Mouse (Mus musculus) limb, embryonic 12.5 days (tissue): ENCODE results near the gene H2al1g. TPM values are rescaled to one million over a fixed set of nuclear protein-coding genes. Genes with fewer than 3 reads are reported as not detected.

Source experiments
- polyA plus RNA-seq: library from polyadenylated mRNA; unstranded; fragments of >200 nt; fragmentation: Nextera tagmentation; extraction: Ambion mirVana; gene quantifications from 2 replicates; pipeline ENCODE4 v1.2.1, GENCODE M21; 2016

Gene H2al1g
- polyA plus RNA-seq, 1 experiment from 2014 or later, result not detected

Other genes starting within 250 kb of the H2al1g start
- not detected in 2 replicates for gene H2al1a, start 19.0 kb upstream of the H2al1g start, polyA plus RNA-seq
- not detected in 2 replicates for gene H2al1b, start 15.8 kb upstream of the H2al1g start, polyA plus RNA-seq
- gene H2al1c, start 12.6 kb upstream of the H2al1g start, polyA plus RNA-seq, result not detected in 2 replicates
- gene H2al1d, start 9.4 kb upstream of the H2al1g start, polyA plus RNA-seq, result not detected in 2 replicates
- gene H2al1e, start 6.3 kb upstream of the H2al1g start, polyA plus RNA-seq, result not detected in 2 replicates
- not detected in 2 replicates for gene H2al1f, start 3.1 kb upstream of the H2al1g start, polyA plus RNA-seq
- gene H2al1h, start 3.2 kb downstream of the H2al1g start, polyA plus RNA-seq, result not detected in 2 replicates
- gene H2al1i, start 6.4 kb downstream of the H2al1g start, polyA plus RNA-seq, result not detected in 2 replicates
- gene H2al1j, start 9.6 kb downstream of the H2al1g start, polyA plus RNA-seq, result not detected in 2 replicates